7 mouse cellular contexts compared by ENCODE assay signal in genomic region chr13:43560458-43561411, GRCm38 (mm10). TPM values are rescaled to one million over a fixed set of nuclear protein-coding genes. Genes with fewer than 3 reads are reported as not detected.
DNase-seq lines count a peak whose midpoint lies in the region; ATAC-seq and TF ChIP-seq lines count a peak whose summit lies in the region.

No protein-coding gene starts in this region.

- H3K9me3 ChIP-seq in intestine, embryonic 14.5 days (ENCODE audit: control insufficient read depth, low read length) = no peaks in the 10 kb centered on the region
- H3K9me3 ChIP-seq in liver, postnatal 0 days (ENCODE audit: low read length) = no peaks in the 10 kb centered on the region

- peak overlapping the region; percentile 77 for H3K9ac ChIP-seq in intestine, embryonic 14.5 days (ENCODE audit: low read length)
- H3K9ac ChIP-seq in liver, postnatal 0 days (replicated peaks) = peak overlapping the region; percentile 74

- H3K27me3 ChIP-seq in intestine, embryonic 14.5 days (replicated peaks; ENCODE audit: control insufficient read depth, insufficient read depth, low read length) = no peaks in the 10 kb centered on the region
- H3K27me3 ChIP-seq in liver, postnatal 0 days (ENCODE audit: insufficient read depth, low read length) = no peaks in the 10 kb centered on the region

- H3K36me3 ChIP-seq in intestine, embryonic 14.5 days (ENCODE audit: control insufficient read depth, insufficient read depth, low read length) = no peaks in the 10 kb centered on the region
- no peaks in the 10 kb centered on the region for H3K36me3 ChIP-seq in liver, postnatal 0 days (replicated peaks; ENCODE audit: insufficient read depth, low read length)

- DNase-seq in ES-CJ7 (ENCODE audit: low read depth, low spot score) = peak; percentile 72
- DNase-seq in adrenal gland, adult 8-10 months = peak; percentile 52
- DNase-seq in gastrocnemius, postnatal 10 days = peak; percentile 30
- no peak for DNase-seq in intestine, embryonic 14.5 days (ENCODE audit: low spot score)
- peak; percentile 53 for DNase-seq in liver, postnatal 0 days
- DNase-seq in layer of hippocampus, adult 8-10 months (ENCODE audit: low spot score in 2 of 2) = no peak

- TF ChIP-seq CTCF in liver, postnatal 0 days (IDR thresholded peaks at IDR 0.05; ENCODE audit: low read depth) = no peak
- TF ChIP-seq CTCF in olfactory bulb, adult 2 months (IDR thresholded peaks at IDR 0.05; ENCODE audit: insufficient read depth, low read depth, low read length) = no peak

- no peak for ATAC-seq in intestine, embryonic 14.5 days (replicated peaks; ENCODE audit: low FRiP score, low TSS enrichment, low read depth)
- ATAC-seq in liver, postnatal 0 days = no peak

- peak overlapping the region; percentile 73 for H3K4me2 ChIP-seq in intestine, embryonic 14.5 days (ENCODE audit: low read length)
- H3K4me2 ChIP-seq in liver, postnatal 0 days (ENCODE audit: low read depth, low read length) = peak overlapping the region; percentile 99

- peaks cover 10% of the 10 kb centered on the region for H3K4me1 ChIP-seq in intestine, embryonic 14.5 days (replicated peaks; ENCODE audit: control insufficient read depth, insufficient read depth, low read length)
- peaks cover 14% of the 10 kb centered on the region for H3K4me1 ChIP-seq in liver, postnatal 0 days (ENCODE audit: insufficient read depth)
- H3K4me1 ChIP-seq in olfactory bulb, adult 2 months (ENCODE audit: control insufficient read depth, insufficient read depth, low read length) = peaks cover 3% of the 10 kb centered on the region

- peak overlapping the region; percentile 70 for H3K4me3 ChIP-seq in intestine, embryonic 14.5 days (ENCODE audit: low read depth, low read length)
- H3K4me3 ChIP-seq in liver, postnatal 0 days (ENCODE audit: low read depth, low read length) = peak overlapping the region; percentile 72
- H3K4me3 ChIP-seq in olfactory bulb, adult 2 months (ENCODE audit: insufficient read depth, low read depth, low read length) = peak overlapping the region; percentile 82

- no peak for TF ChIP-seq POLR2A in olfactory bulb, adult 2 months (IDR thresholded peaks at IDR 0.05; ENCODE audit: insufficient read depth, low read depth, low read length)

- TF ChIP-seq EP300 in liver, postnatal 0 days (IDR thresholded peaks at IDR 0.05; ENCODE audit: low read depth) = no peak

- H3K27ac ChIP-seq in intestine, embryonic 14.5 days (ENCODE audit: low read depth) = peak overlapping the region; percentile 80
- H3K27ac ChIP-seq in liver, postnatal 0 days (ENCODE audit: low read depth) = peak overlapping the region; percentile 93
- peak overlapping the region; percentile 74 for H3K27ac ChIP-seq in olfactory bulb, adult 2 months (ENCODE audit: insufficient read depth, low read depth, low read length)

- WGBS in intestine, embryonic 14.5 days = 10% methylated on average over 18 of the region's 18 CpGs
- 5% methylated on average over 18 of the region's 18 CpGs for WGBS in liver, postnatal 0 days (ENCODE audit: insufficient replicate concordance)
- WGBS in olfactory bulb, adult 2 months = 8% methylated on average over 18 of the region's 18 CpGs

RNA-seq across cellular contexts. Expression of gene Mcur1, which starts 0.7 kb away (rescaled TPM):
- total RNA-seq in adrenal gland, adult 8-10 months (2022) = 10 to 100 TPM; 28.4 to 44.0 (median 34.8) TPM
- total RNA-seq in gastrocnemius, postnatal 10 days (2021) = 10 to 100 TPM; 22.0 to 22.6 TPM
- polyA plus RNA-seq in intestine, embryonic 14.5 days (2014; fragmentation: Nextera tagmentation; extraction: Ambion mirVana) = 11.2 and 13.1 TPM in 2 replicates
- polyA plus RNA-seq in liver, postnatal 0 days (2015; fragmentation: Nextera tagmentation; extraction: Ambion mirVana) = 8.8 and 8.9 TPM in 2 replicates
- not detected in 2 replicates for polyA plus RNA-seq in olfactory bulb, adult 2 months (2012; ENCODE audit: insufficient read depth, insufficient read length, low replicate concordance, missing spikeins)
- total RNA-seq in layer of hippocampus, adult 8-10 months (2022) = 10 to 100 TPM; 21.4 to 34.0 (median 27.0) TPM

RNA-seq across cellular contexts. Expression of gene Rnf182, which starts 54.8 kb away (rescaled TPM):
- 1 to 10 TPM in 2 of 4 experiments, under 1 TPM in 2; 0.23 to 1.3 (median 0.79) TPM for total RNA-seq in adrenal gland, adult 8-10 months (2022)
- total RNA-seq in gastrocnemius, postnatal 10 days (2021) = under 1 TPM; 0.34 to 0.61 TPM
- polyA plus RNA-seq in intestine, embryonic 14.5 days (2014; fragmentation: Nextera tagmentation; extraction: Ambion mirVana) = 1.5 and 2.2 TPM in 2 replicates
- polyA plus RNA-seq in liver, postnatal 0 days (2015; fragmentation: Nextera tagmentation; extraction: Ambion mirVana) = not detected in 2 replicates
- polyA plus RNA-seq in olfactory bulb, adult 2 months (2012; ENCODE audit: insufficient read depth, insufficient read length, low replicate concordance, missing spikeins) = not detected in 2 replicates
- total RNA-seq in layer of hippocampus, adult 8-10 months (2022) = 10 to 100 TPM; 27.6 to 38.1 (median 32.3) TPM

Comparison
In these comparisons a context has a peak if more than half of its experiments do, and no peak if none do; other contexts are left out.
1. DNase-seq: peak in ES-CJ7 (single experiment), adrenal gland, adult 8-10 months (single experiment), gastrocnemius, postnatal 10 days (single experiment) and liver, postnatal 0 days (single experiment); none in intestine, embryonic 14.5 days (single experiment) and layer of hippocampus, adult 8-10 months (0 of 2).
2. RNA of gene Rnf182, which starts 54.8 kb away (total RNA-seq): 27.6 to 38.1 TPM in layer of hippocampus, adult 8-10 months; 0.23 to 1.3 TPM in adrenal gland, adult 8-10 months and 0.34 to 0.61 TPM in gastrocnemius, postnatal 10 days; every median in the first group is over 10 times any median in the second.
3. Peak in every context shown above with its lines, with median percentiles within 50 percentile points of each other: H3K27ac ChIP-seq and H3K4me3 ChIP-seq.